Mouse (Mus musculus) limb, embryonic 13.5 days (tissue): ENCODE results near the gene Snf8. TPM values are rescaled to one million over a fixed set of nuclear protein-coding genes. Genes with fewer than 3 reads are reported as not detected.

Experiments
- ATAC-seq: fragments of 200-750 bp; cut with Nextera tagmentation; 2 replicates; pipeline ENCODE4 v1.8.0; 2017; ENCODE audit warnings: low read depth, moderate number of reproducible peaks, moderate TSS enrichment; ENCODE audit not compliant: low FRiP score
- H3K27ac ChIP-seq: fragments of 300-500 bp; sonication (generic); 2 replicates; pipeline ENCODE4 v1.5.1; 2015; ENCODE audit warnings: inconsistent platforms, mild to moderate bottlenecking, moderate library complexity
- H3K27me3 ChIP-seq: fragments of 300-500 bp; sonication (generic); 2 replicates; pipeline ENCODE4 v1.6.1; 2015; ENCODE audit warnings: mild to moderate bottlenecking, inconsistent platforms
- H3K36me3 ChIP-seq: fragments of 300-500 bp; sonication (generic); 2 replicates; pipeline ENCODE4 v1.6.1; 2015; ENCODE audit warnings: inconsistent platforms, mild to moderate bottlenecking, moderate library complexity
- H3K4me1 ChIP-seq: fragments of 300-500 bp; sonication (generic); 2 replicates; pipeline ENCODE4 v1.6.1; 2015; ENCODE audit warnings: inconsistent platforms
- H3K4me2 ChIP-seq: fragments of 300-500 bp; sonication (generic); replicated peaks from 2 replicates; pipeline ENCODE4 v1.6.1; 2015; ENCODE audit warnings: inconsistent platforms, mild to moderate bottlenecking, moderate library complexity
- H3K4me3 ChIP-seq: fragments of 300-500 bp; sonication (generic); 2 replicates; pipeline ENCODE4 v1.5.1; 2015; ENCODE audit warnings: moderate library complexity, mild to moderate bottlenecking, inconsistent platforms
- H3K9ac ChIP-seq: fragments of 300-500 bp; sonication (generic); 2 replicates; pipeline ENCODE4 v1.6.1; 2015; ENCODE audit warnings: mild to moderate bottlenecking, inconsistent platforms
- H3K9me3 ChIP-seq: fragments of 300-500 bp; sonication (generic); 2 replicates; pipeline ENCODE4 v1.6.1; 2016; ENCODE audit warnings: inconsistent platforms
- WGBS: fragments of 180-500 bp; shearing (Covaris S2); methylation state at CpG from one replicate; pipeline ENCODE4 v1.1.7; 2015; 5-methylcytosine and 5-hydroxymethylcytosine counted together
- polyA plus RNA-seq: library from polyadenylated mRNA; unstranded; fragments of >200 nt; fragmentation: Nextera tagmentation; extraction: Ambion mirVana; gene quantifications from 2 replicates; pipeline ENCODE4 v1.2.1, GENCODE M21; 2015

The Snf8 gene
- polyA plus RNA-seq, 1 experiment from 2014 or later = 95.0 TPM

- 92% methylated on average over 4 of the region's 4 CpGs for WGBS
- Histone ChIP-seq H3K27me3 (no peaks in the 10 kb centered on the region), H3K36me3 (peaks cover 79% of the 10 kb centered on the region), H3K4me1 (peaks cover 11% of the 10 kb centered on the region), H3K9me3 (no peaks in the 10 kb centered on the region), H3K4me2 (no peak overlapping the region), H3K4me3 (no peak overlapping the region), H3K27ac (no peak overlapping the region), H3K9ac (no peak overlapping the region)
- ATAC-seq = no peak
These were observed 23.6 kb downstream of the Snf8 start for GRCm38 (mm10) chr11:96058309-96058708.

GRCm38 (mm10) chr11:96064521-96065214 is 30.0 kb downstream of the Snf8 start:
- Histone ChIP-seq H3K36me3 (peaks cover 21% of the 10 kb centered on the region), H3K9me3 (no peaks in the 10 kb centered on the region), H3K27ac (peak overlapping the region; percentile 83), H3K4me2 (peak overlapping the region; percentile 83), H3K4me1 (peaks cover 27% of the 10 kb centered on the region), H3K9ac (peak overlapping the region; percentile 96), H3K4me3 (peak overlapping the region; percentile 93), H3K27me3 (no peaks in the 10 kb centered on the region)
- WGBS = under 1% methylated on average over 53 of the region's 64 CpGs
- peak; percentile 65 for ATAC-seq

- ATAC-seq = peak; percentile 97
- Histone ChIP-seq H3K27ac (peak within 1 kb of the TSS; percentile 83), H3K4me1 (peaks cover 27% of the 10 kb centered on the region), H3K9me3 (no peaks in the 10 kb centered on the region), H3K9ac (peak within 1 kb of the TSS; percentile 96), H3K36me3 (peaks cover 21% of the 10 kb centered on the region), H3K4me3 (peak within 1 kb of the TSS; percentile 93), H3K4me2 (peak within 1 kb of the TSS; percentile 83), H3K27me3 (no peaks in the 10 kb centered on the region)
- 3% methylated on average over 50 of the region's 50 CpGs for WGBS
These were observed 30.7 kb downstream of the Snf8 start, which contains the start of gene Ube2z for GRCm38 (mm10) chr11:96065215-96065911. TSS of gene Ube2z (minus strand) at chr11:96065388.

GRCm38 (mm10) chr11:96068231-96068630 is 33.5 kb downstream of the Snf8 start:
- no peak for ATAC-seq
- H3K36me3 ChIP-seq = peaks cover 28% of the 10 kb centered on the region
- no peak overlapping the region for H3K4me3 ChIP-seq
- no peak overlapping the region for H3K4me2 ChIP-seq
- no peak overlapping the region for H3K9ac ChIP-seq
- H3K27ac ChIP-seq = no peak overlapping the region
- H3K4me1 ChIP-seq = peaks cover 17% of the 10 kb centered on the region
- no peaks in the 10 kb centered on the region for H3K9me3 ChIP-seq
- WGBS = 76% methylated on average over 5 of the region's 5 CpGs
- no peaks in the 10 kb centered on the region for H3K27me3 ChIP-seq

- Histone ChIP-seq H3K4me1 (peaks cover 19% of the 10 kb centered on the region), H3K27me3 (no peaks in the 10 kb centered on the region), H3K36me3 (peaks cover 35% of the 10 kb centered on the region), H3K4me3 (no peak overlapping the region), H3K27ac (no peak overlapping the region), H3K9ac (no peak overlapping the region), H3K4me2 (no peak overlapping the region), H3K9me3 (no peaks in the 10 kb centered on the region)
- WGBS = 89% methylated on average over 7 of the region's 7 CpGs
- no peak for ATAC-seq
These were observed 35.7 kb downstream of the Snf8 start for GRCm38 (mm10) chr11:96070353-96070752.

- WGBS = 95% methylated on average over 1 of the region's 1 CpGs
- H3K27ac ChIP-seq = no peak overlapping the region
- no peak overlapping the region for H3K4me2 ChIP-seq
- no peak for ATAC-seq
- no peaks in the 10 kb centered on the region for H3K27me3 ChIP-seq
- peaks cover 35% of the 10 kb centered on the region for H3K36me3 ChIP-seq
- peaks cover 14% of the 10 kb centered on the region for H3K4me1 ChIP-seq
- H3K4me3 ChIP-seq = no peak overlapping the region
- no peak overlapping the region for H3K9ac ChIP-seq
- no peaks in the 10 kb centered on the region for H3K9me3 ChIP-seq
These were observed 36.3 kb downstream of the Snf8 start for GRCm38 (mm10) chr11:96071013-96071412.

GRCm38 (mm10) chr11:96073295-96073993 is 38.8 kb downstream of the Snf8 start:
- H3K4me1 ChIP-seq = peaks cover 14% of the 10 kb centered on the region
- H3K27me3 ChIP-seq = no peaks in the 10 kb centered on the region
- H3K4me3 ChIP-seq = peak overlapping the region; percentile 81; the same call in 1 of the 2 replicates
- peaks cover 35% of the 10 kb centered on the region for H3K36me3 ChIP-seq
- no peaks in the 10 kb centered on the region for H3K9me3 ChIP-seq
- H3K9ac ChIP-seq = peak overlapping the region; percentile 83
- H3K4me2 ChIP-seq = peak overlapping the region; percentile 92
- 86% methylated on average over 9 of the region's 9 CpGs for WGBS
- no peak overlapping the region for H3K27ac ChIP-seq
- no peak for ATAC-seq

- ATAC-seq = no peak
- peak overlapping the region; percentile 83 for H3K9ac ChIP-seq
- H3K36me3 ChIP-seq = peaks cover 34% of the 10 kb centered on the region
- H3K27ac ChIP-seq = 0 out of 2 replicates have a peak overlapping the region, but pooled peaks have one; percentile 49
- peaks cover 14% of the 10 kb centered on the region for H3K4me1 ChIP-seq
- H3K4me3 ChIP-seq = peak overlapping the region; percentile 81
- WGBS = 18% methylated on average over 17 of the region's 17 CpGs
- H3K9me3 ChIP-seq = no peaks in the 10 kb centered on the region
- H3K27me3 ChIP-seq = no peaks in the 10 kb centered on the region
- peak overlapping the region; percentile 92 for H3K4me2 ChIP-seq
These were observed 39.9 kb downstream of the Snf8 start for GRCm38 (mm10) chr11:96074351-96075176.

- no peak for ATAC-seq
- Histone ChIP-seq H3K36me3 (peaks cover 28% of the 10 kb centered on the region), H3K27me3 (no peaks in the 10 kb centered on the region), H3K27ac (peak overlapping the region; percentile 49; the same call in 1 of the 2 replicates), H3K4me3 (peak overlapping the region; percentile 81), H3K4me1 (peaks cover 14% of the 10 kb centered on the region), H3K9ac (peak overlapping the region; percentile 83), H3K4me2 (peak overlapping the region; percentile 92), H3K9me3 (no peaks in the 10 kb centered on the region)
- under 1% methylated on average over 15 of the region's 15 CpGs for WGBS
These were observed 40.5 kb downstream of the Snf8 start for GRCm38 (mm10) chr11:96075177-96075508.

- H3K4me2 ChIP-seq = peak within 1 kb of the TSS; percentile 92
- no peaks in the 10 kb centered on the region for H3K27me3 ChIP-seq
- peak; percentile 97 for ATAC-seq
- H3K36me3 ChIP-seq = peaks cover 24% of the 10 kb centered on the region
- H3K4me3 ChIP-seq = peak within 1 kb of the TSS; percentile 81
- WGBS = under 1% methylated on average over 37 of the region's 37 CpGs
- H3K9me3 ChIP-seq = no peaks in the 10 kb centered on the region
- peak within 1 kb of the TSS; percentile 64; the same call in 1 of the 2 replicates for H3K27ac ChIP-seq
- H3K4me1 ChIP-seq = peaks cover 14% of the 10 kb centered on the region
- peak within 1 kb of the TSS; percentile 83 for H3K9ac ChIP-seq
These were observed 41.0 kb downstream of the Snf8 start, which contains the start of gene Atp5g1 for GRCm38 (mm10) chr11:96075509-96076220. TSS of gene Atp5g1 (minus strand) at chr11:96075670.
